Mouse (Mus musculus) macrophage (primary cell): ENCODE results near the gene Dhx9. TPM values are rescaled to one million over a fixed set of nuclear protein-coding genes. Genes with fewer than 3 reads are reported as not detected.
A peak's percentile ranks its signal among the peaks of the same experiment; 100 is the strongest.
"Not testable (repeated sequence)": the region's sequence is repeated elsewhere in the genome, so short reads cannot be mapped to it uniquely, and the experiment has no call there.

Source experiments
- H3K27ac ChIP-seq: fragments of 350-480 bp; formaldehyde crosslinking; 2 replicates; pipeline ENCODE4 v1.9.0; 2021
- H3K36me3 ChIP-seq: fragments of 350-480 bp; formaldehyde crosslinking; 2 replicates; pipeline ENCODE4 v1.9.0; 2021; ENCODE audit errors: inconsistent target
- H3K4me3 ChIP-seq: fragments of 350-480 bp; formaldehyde crosslinking; 2 replicates; pipeline ENCODE4 v1.9.0; 2021; ENCODE audit errors: inconsistent target
- H3K79me2 ChIP-seq: fragments of 350-480 bp; formaldehyde crosslinking; 2 replicates; pipeline ENCODE4 v1.9.0; 2021; ENCODE audit errors: inconsistent target
- WGBS: methylation state at CpG from one replicate; pipeline ENCODE4 v1.1.7; 2026; ENCODE audit warnings: inconsistent platforms; ENCODE audit not compliant: missing documents; 5-methylcytosine and 5-hydroxymethylcytosine counted together
- polyA plus RNA-seq: library from polyadenylated mRNA; stranded (reverse); fragments of 250-400 nt; gene quantifications from 3 replicates; pipeline ENCODE4 v1.2.4, GENCODE M21; 2018; ENCODE audit warnings: inconsistent platforms

The Dhx9 gene
- polyA plus RNA-seq, 1 experiment from 2014 or later: 81.8 TPM

DNA sequence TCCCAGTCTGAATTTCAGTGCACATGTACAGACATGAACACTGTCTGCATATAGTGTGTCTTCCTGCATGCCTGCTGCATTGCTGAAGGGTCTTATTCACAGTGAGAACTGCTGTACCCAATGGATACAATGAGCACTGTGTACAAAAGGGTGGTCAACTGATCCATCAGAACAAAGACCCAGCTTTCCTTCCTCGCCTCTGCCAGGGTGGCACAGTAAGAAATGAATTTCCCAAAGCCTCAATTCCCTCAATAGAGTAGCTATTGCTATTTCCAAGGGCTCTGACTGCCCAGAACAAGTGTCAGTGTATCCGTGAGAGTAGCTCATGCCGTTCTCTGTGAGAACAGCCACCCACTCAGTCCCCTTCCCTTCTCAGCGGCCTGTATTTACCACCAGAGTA lies 69.7 kb downstream of the Dhx9 start:
- H3K4me3 ChIP-seq, H3K36me3 ChIP-seq, H3K79me2 ChIP-seq, H3K27ac ChIP-seq: not testable (repeated sequence)
- WGBS: 100% methylated on average over 3 of the region's 4 CpGs

DNA sequence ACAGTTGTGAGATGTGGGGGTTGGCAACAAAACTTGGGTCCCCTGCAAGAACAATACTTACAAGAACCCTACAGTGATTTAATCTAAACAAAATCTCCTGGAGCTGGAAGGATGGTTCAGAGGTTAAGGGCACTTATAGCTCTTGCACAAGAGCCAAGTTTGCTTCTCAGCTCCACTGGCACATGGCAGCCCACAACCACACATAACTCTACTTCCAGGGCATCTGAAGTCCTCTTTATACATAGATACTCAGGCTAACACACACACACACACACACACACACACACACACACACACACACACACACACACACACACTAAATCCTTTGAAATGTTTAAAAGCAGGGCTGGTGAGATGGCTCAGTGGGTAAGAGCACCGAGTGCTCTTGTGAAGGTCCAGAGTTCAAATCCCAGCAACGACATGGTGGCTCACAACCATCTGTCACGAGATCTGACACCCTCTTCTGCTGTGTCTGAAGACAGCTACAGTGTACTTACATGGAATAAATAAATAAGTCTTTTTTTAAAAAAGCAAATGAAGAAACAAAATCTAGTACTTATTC lies 71.1 kb downstream of the Dhx9 start:
- H3K4me3 ChIP-seq, H3K36me3 ChIP-seq: not testable (repeated sequence)
- peaks cover 16% of the 10 kb centered on the region for H3K79me2 ChIP-seq
- H3K27ac ChIP-seq: peak overlapping the region; percentile 17
- WGBS: 88% methylated on average over 3 of the region's 3 CpGs

DNA sequence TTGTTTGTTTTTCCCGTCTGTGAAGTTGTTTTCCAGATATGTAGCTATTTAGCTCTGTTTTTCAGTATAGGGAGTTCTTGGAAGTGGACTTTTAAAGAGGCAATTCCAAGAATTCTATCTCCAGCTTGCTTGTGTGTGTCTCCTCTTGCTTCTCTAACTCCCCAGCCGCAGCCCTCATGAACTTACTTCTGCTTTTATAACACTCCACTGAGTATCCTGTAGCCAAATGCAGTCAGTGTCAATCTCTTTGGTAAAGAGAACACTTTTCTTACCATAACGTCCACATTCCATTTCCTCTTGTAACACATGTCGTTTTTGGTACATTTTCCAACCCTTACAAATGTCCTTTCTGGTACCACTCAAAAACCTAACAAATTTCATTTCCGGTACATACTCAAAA lies 71.7 kb downstream of the Dhx9 start:
- Histone ChIP-seq H3K79me2 (peaks cover 16% of the 10 kb centered on the region), H3K27ac (peak overlapping the region; percentile 92)
- 0% methylated on average over 1 of the region's 5 CpGs for WGBS
- not testable (repeated sequence) for H3K36me3 ChIP-seq, H3K4me3 ChIP-seq

DNA sequence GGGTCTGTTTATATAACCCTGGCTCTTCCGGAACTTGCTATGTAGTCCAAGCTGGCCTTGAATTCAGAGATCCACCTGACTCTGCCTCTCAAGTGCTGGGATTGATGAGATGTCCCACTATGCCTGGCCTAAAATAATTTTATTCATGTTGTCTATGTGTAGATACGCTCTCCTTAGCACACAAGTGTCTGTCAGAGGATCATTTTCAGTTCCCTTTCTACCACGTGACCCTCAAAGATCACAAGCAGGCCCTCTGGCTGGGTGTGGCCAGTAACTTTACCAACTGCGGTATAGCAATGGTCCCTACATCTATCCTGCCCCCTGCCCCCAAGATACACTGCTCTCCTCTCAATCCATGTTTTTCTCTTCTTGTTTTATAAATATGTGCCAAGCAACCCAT lies 72.5 kb downstream of the Dhx9 start:
- Histone ChIP-seq H3K36me3 (no peaks in the 10 kb centered on the region), H3K27ac (peak overlapping the region; percentile 92), H3K4me3 (no peak overlapping the region; the same call in 1 of the 2 replicates), H3K79me2 (peaks cover 22% of the 10 kb centered on the region)
- WGBS: 15% methylated on average over 4 of the region's 4 CpGs

DNA sequence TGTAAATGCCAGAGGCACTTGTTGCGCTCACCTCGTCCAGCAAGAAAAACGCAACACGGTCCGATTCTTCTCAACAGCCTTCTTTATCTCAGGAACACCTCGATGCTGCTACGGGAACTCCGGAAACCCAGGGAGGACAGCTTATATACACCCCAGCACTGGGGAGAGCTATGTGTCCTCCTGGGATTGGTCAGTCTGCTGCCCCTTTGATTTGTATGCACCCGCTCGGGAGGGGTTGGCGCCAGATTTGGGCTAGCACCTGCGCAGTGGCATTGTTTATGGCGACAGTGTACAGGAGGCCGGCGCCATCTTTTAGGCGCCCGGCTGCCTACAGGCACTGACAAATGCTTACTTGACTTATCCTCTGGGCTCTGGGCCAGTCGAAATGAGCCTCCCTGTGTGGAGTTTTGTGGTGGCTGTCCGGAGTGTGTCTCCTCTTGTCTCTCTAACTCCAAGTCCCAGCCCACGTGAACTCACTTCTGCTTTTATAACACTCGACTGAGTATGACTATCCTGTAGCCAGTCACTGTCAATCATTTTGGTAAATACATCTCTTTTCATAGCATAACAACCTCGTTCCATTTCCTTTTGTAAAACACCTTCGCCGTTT lies 73.2 kb downstream of the Dhx9 start:
- Histone ChIP-seq H3K27ac (peak overlapping the region; percentile 92), H3K4me3 (peak overlapping the region; percentile 42), H3K79me2 (peaks cover 25% of the 10 kb centered on the region)
- WGBS: 40% methylated on average over 24 of the region's 24 CpGs
- H3K36me3 ChIP-seq: not testable (repeated sequence)

DNA sequence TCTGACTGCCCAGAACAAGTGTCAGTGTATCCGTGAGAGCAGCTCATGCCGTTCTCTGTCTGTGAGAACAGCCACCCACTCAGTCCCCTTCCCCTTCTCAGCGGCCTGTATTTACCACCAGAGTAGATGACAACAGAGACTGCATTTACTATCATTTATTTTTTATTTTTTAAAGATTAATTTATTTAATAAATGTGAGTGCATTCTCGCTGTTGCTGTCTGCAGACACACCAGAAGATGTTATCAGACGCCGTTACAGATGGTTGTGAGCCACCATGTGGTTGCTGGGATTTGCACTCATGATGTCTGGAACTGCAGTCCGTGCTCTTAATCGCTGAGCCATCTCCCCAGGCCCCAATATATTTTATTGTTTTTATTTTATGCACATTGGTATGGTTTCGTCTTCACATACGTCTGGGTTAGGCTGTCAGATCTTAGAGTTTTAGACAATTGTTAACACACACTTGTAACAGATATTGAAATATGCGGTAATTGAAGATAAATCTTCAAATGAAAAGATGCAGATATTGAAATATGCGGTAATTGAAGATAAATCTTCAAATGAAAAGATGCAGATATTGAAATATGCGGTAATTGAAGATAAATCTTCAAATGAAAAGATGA lies 74.0 kb downstream of the Dhx9 start:
- H3K4me3 ChIP-seq: peak overlapping the region; percentile 42
- not testable (repeated sequence) for H3K36me3 ChIP-seq
- H3K27ac ChIP-seq: peak overlapping the region; percentile 92
- WGBS: 85% methylated on average over 13 of the region's 13 CpGs
- peaks cover 25% of the 10 kb centered on the region for H3K79me2 ChIP-seq

DNA sequence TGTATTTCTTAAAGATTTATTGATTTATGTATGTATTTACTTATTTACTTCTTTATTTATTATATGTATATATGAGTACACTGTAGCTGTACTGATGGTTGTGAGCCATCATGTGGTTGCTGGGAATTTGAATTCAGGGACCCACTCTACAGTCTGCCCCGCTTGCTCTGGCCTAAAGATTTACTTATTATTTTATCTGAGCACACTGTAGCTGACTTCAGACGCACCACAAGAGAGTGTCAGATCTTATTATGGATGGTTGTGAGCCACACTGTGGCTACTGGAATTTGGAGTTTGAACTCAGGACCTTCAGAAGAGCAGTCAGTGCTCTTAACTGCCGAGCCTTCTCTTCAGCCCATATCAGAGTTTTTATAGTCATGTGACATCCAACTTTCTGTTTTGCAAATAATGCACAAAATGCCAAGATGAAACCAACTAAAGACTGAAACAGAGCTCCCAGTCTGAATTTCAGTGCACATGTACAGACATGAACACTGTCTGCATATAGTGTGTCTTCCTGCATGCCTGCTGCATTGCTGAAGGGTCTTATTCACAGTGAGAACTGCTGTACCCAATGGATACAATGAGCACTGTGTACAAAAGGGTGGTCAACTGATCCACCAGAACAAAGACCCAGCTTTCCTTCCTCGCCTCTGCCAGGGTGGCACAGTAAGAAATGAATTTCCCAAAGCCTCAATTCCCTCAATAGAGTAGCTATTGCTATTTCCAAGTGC lies 74.6 kb downstream of the Dhx9 start:
- WGBS: 100% methylated on average over 1 of the region's 4 CpGs
- H3K4me3 ChIP-seq: peak overlapping the region; percentile 42
- H3K27ac ChIP-seq: peak overlapping the region; percentile 92

DNA sequence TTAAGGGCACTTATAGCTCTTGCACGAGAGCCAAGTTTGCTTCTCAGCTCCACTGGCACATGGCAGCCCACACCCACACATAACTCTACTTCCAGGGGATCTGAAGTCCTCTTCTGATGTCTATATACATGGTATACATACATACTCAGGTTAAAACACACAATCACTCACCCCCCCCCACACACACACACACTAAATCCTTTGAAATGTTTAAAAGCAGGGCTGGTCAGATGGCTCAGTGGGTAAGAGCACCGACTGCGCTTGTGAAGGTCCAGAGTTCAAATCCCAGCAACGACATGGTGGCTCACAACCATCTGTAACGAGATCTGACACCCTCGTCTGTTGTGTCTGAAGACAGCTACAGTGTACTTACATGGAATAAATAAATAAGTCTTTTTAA lies 75.7 kb downstream of the Dhx9 start:
- 94% methylated on average over 6 of the region's 6 CpGs for WGBS
- peaks cover 25% of the 10 kb centered on the region for H3K79me2 ChIP-seq
- H3K36me3 ChIP-seq: no peaks in the 10 kb centered on the region
- H3K4me3 ChIP-seq: no peak overlapping the region
- peak overlapping the region; percentile 19; the same call in 1 of the 2 replicates for H3K27ac ChIP-seq

More for the DNA sequence above, 74.6 kb downstream of the Dhx9 start:
- peaks cover 25% of the 10 kb centered on the region for H3K79me2 ChIP-seq
- not testable (repeated sequence) for H3K36me3 ChIP-seq

DNA sequence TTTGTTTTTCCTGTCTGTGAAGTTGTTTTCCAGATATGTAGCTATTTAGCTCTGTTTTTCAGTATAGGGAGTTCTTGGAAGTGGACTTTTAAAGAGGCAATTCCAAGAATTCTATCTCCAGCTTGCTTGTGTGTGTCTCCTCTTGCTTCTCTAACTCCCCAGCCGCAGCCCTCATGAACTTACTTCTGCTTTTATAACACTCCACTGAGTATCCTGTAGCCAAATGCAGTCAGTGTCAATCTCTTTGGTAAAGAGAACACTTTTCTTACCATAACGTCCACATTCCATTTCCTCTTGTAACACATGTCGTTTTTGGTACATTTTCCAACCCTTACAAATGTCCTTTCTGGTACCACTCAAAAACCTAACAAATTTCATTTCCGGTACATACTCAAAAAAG lies 76.5 kb downstream of the Dhx9 start:
- WGBS: no CpG with 5 or more reads among the region's 4 CpGs
- H3K27ac ChIP-seq: peak overlapping the region; percentile 28; the same call in 1 of the 2 replicates
- not testable (repeated sequence) for H3K4me3 ChIP-seq, H3K36me3 ChIP-seq
- peaks cover 25% of the 10 kb centered on the region for H3K79me2 ChIP-seq

DNA sequence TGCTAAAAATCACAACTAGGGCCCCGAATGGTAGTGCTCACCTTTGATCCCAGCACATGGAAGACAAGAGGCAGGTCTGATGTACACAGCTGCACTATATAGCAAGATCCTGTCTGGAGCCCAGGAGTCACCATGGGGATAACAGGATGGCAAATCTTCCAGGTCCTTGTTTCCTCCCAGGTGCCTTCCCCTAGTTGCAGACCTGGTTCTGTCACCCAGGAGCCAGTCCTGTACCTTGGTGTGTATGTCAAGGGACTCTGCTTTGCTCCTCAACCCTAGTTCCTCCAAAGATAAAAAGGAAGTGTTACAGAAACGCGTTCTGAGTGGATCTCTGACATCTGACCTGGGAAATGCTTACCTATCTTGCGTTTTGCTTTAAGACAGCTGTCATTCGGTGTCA lies 79.2 kb downstream of the Dhx9 start:
- H3K27ac ChIP-seq, H3K4me3 ChIP-seq, H3K36me3 ChIP-seq: not testable (repeated sequence)
- peaks cover 17% of the 10 kb centered on the region for H3K79me2 ChIP-seq
- WGBS: 46% methylated on average over 4 of the region's 5 CpGs

DNA sequence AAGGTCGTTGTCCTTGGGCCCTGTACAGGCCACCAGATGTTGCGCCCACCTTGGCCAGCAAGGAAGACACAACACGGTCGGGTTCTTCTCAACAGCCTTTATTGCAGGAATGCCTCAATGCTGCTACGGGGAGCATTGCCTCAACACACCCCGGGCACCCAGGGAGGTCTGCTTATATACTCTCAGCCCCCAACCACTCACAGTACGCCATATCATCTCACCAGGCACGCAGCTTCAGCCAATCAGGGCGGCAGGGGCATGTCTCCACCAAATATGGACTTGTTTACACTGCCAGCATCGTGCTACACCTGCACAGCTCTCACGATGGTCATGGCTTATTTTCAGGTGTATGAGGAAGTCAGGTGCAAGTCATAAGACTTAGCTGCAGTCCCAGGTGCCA lies 79.8 kb downstream of the Dhx9 start:
- not testable (repeated sequence) for H3K36me3 ChIP-seq, H3K27ac ChIP-seq, H3K4me3 ChIP-seq
- WGBS: 93% methylated on average over 11 of the region's 11 CpGs
- peaks cover 15% of the 10 kb centered on the region for H3K79me2 ChIP-seq

Other genes with a start within 250 kb of the Dhx9 start
- 14.7 to 21.0 TPM (median 18.9 TPM) in 3 replicates for gene Lamc1, start 154.9 kb downstream of the Dhx9 start, polyA plus RNA-seq
- 0.53 to 1.9 TPM (median 0.63 TPM) in 3 replicates for gene Shcbp1l, start 62.5 kb downstream of the Dhx9 start, polyA plus RNA-seq
- gene Npl, start 62.4 kb upstream of the Dhx9 start, polyA plus RNA-seq: 30.0 to 56.0 TPM (median 46.8 TPM) in 3 replicates
- gene Rgs8, start 165.4 kb upstream of the Dhx9 start, polyA plus RNA-seq: not detected in 3 replicates